8 mouse cellular contexts compared by ENCODE assay signal in genomic region chr16:94497911-94498310, GRCm38 (mm10). TPM values are rescaled to one million over a fixed set of nuclear protein-coding genes. Genes with fewer than 3 reads are reported as not detected.
A peak's percentile ranks its signal among the peaks of the same experiment; 100 is the strongest.
DNase-seq lines count a peak whose midpoint lies in the region; ATAC-seq and TF ChIP-seq lines count a peak whose summit lies in the region.

No protein-coding gene starts in this region.

- no peaks in the 10 kb centered on the region for H3K4me1 ChIP-seq in limb, embryonic 14.5 days (ENCODE audit: control insufficient read depth, insufficient read depth, low read length)
- H3K4me1 ChIP-seq in limb, embryonic 10.5 days, result no peaks in the 10 kb centered on the region

- intact Hi-C loops in gastrocnemius, postnatal 36 days (cut with DNase I), result no loop called here

- TF ChIP-seq POLR2A in limb, embryonic 14.5 days (IDR thresholded peaks at IDR 0.05; ENCODE audit: borderline replicate concordance, extremely low read depth, insufficient read depth, insufficient read length), result no peak

- H3K27me3 ChIP-seq in limb, embryonic 14.5 days (ENCODE audit: control insufficient read depth, insufficient read depth, low read length), result no peaks in the 10 kb centered on the region
- H3K27me3 ChIP-seq in limb, embryonic 10.5 days (ENCODE audit: low read depth, poor library complexity, severe bottlenecking), result no peaks in the 10 kb centered on the region

- H3K27ac ChIP-seq in limb, embryonic 14.5 days (replicated peaks; ENCODE audit: low read depth, low read length), result no peak overlapping the region
- H3K27ac ChIP-seq in limb, embryonic 10.5 days, result no peak overlapping the region

- peak; percentile 41; the same call in 1 of the 2 replicates for ATAC-seq in limb, embryonic 14.5 days (ENCODE audit: low FRiP score, low read depth)

- DNase-seq in limb, embryonic 14.5 days (ENCODE audit: low spot score), result no peak
- no peak for DNase-seq in limb, embryonic 10.5 days (ENCODE audit: low spot score)
- peak; percentile 77 for DNase-seq in brain, adult 2 months (ENCODE audit: low read depth, low spot score)
- DNase-seq in gastrocnemius, postnatal 36 days, result peak; percentile 26 to 32
- DNase-seq in layer of hippocampus, adult 9-11 months, result peak; percentile 67
- DNase-seq in lung, postnatal 25 days (ENCODE audit: low spot score), result peak; percentile 44
- DNase-seq in neural tube, embryonic 10.5 days (ENCODE audit: extremely low spot score, low spot score), result no peak
- no peak for DNase-seq in embryo, embryonic 11 days

- peaks cover 63% of the 10 kb centered on the region for H3K36me3 ChIP-seq in limb, embryonic 14.5 days (ENCODE audit: control insufficient read depth, insufficient read depth, low read length)
- H3K36me3 ChIP-seq in limb, embryonic 10.5 days, result peaks cover 71% of the 10 kb centered on the region

- H3K4me2 ChIP-seq in limb, embryonic 14.5 days (replicated peaks; ENCODE audit: low read depth, low read length, severe bottlenecking), result no peak overlapping the region

- no peaks in the 10 kb centered on the region for H3K9me3 ChIP-seq in limb, embryonic 14.5 days (ENCODE audit: control insufficient read depth, low read length)
- H3K9me3 ChIP-seq in limb, embryonic 10.5 days (replicated peaks), result no peaks in the 10 kb centered on the region

- H3K9ac ChIP-seq in limb, embryonic 14.5 days (ENCODE audit: low read depth, low read length, severe bottlenecking), result no peak overlapping the region

- 66% methylated on average over 5 of the region's 5 CpGs for WGBS in limb, embryonic 14.5 days
- 89% methylated on average over 5 of the region's 5 CpGs for WGBS in limb, embryonic 10.5 days

- H3K4me3 ChIP-seq in limb, embryonic 14.5 days (replicated peaks; ENCODE audit: low read length), result no peak overlapping the region
- H3K4me3 ChIP-seq in limb, embryonic 10.5 days, result no peak overlapping the region

RNA-seq across cellular contexts. Expression of gene Vps26c, which starts 28.7 kb away (rescaled TPM):
- polyA plus RNA-seq in limb, embryonic 14.5 days (2012; rRNA removed), result 50.3 and 55.3 TPM in 2 replicates
- polyA plus RNA-seq in limb, embryonic 14.5 days (2014; fragmentation: Nextera tagmentation; extraction: Ambion mirVana), result 55.0 and 55.7 TPM in 2 replicates
- 53.2 and 57.9 TPM in 2 replicates for polyA plus RNA-seq in limb, embryonic 10.5 days (2016; fragmentation: Nextera tagmentation; extraction: Ambion mirVana)
- total RNA-seq in gastrocnemius, postnatal 36 days (2021), result 1 to 10 TPM; 8.9 to 9.5 TPM

Comparison
In these comparisons a context has a peak if more than half of its experiments do, and no peak if none do; other contexts are left out.
1. DNase-seq: peak in brain, adult 2 months (single experiment), gastrocnemius, postnatal 36 days (2 of 2), layer of hippocampus, adult 9-11 months (single experiment) and lung, postnatal 25 days (single experiment); none in limb, embryonic 14.5 days (single experiment), limb, embryonic 10.5 days (single experiment), neural tube, embryonic 10.5 days (single experiment) and embryo, embryonic 11 days (single experiment).